Mouse (Mus musculus) testis, adult 2 months (tissue): ENCODE measurements around the gene Tmem80.

Experiments
- CTCF ChIP-seq: fragments of 200-500 bp; IDR thresholded peaks from 2 replicates; pipeline ENCODE4 v1.5.1; 2012; ENCODE audit warnings: low read depth, mild to moderate bottlenecking, inconsistent platforms, low read length, moderate library complexity; ENCODE audit not compliant: control insufficient read depth, insufficient read depth, insufficient replicate concordance
- POLR2A ChIP-seq: fragments of 200-500 bp; IDR thresholded peaks from 2 replicates; pipeline ENCODE4 v1.6.1; 2012; ENCODE audit warnings: low read depth, mild to moderate bottlenecking, inconsistent platforms, low read length, moderate library complexity; ENCODE audit not compliant: control insufficient read depth

GRCm38 (mm10) chr7:141369918-141370317 lies 42.4 kb downstream of the Tmem80 start:
- TF ChIP-seq CTCF (no peak), POLR2A (no peak)
